Mouse (Mus musculus) spleen, postnatal 4 days (tissue): Measurements from ENCODE around the gene Mipep.
A peak's percentile ranks its signal among the peaks of the same experiment; 100 is the strongest.

Experiments
- DNase-seq, 2 experiments: peaks; one replicate each; pipeline ENCODE4 v3.0.0; 2022; ENCODE audit warnings: low spot score in 2 of 2

Gene Mipep

GRCm38 (mm10) chr14:60757265-60757664, 27.1 kb upstream of the Mipep start:
- no peak for DNase-seq

GRCm38 (mm10) chr14:60757722-60758121, 26.7 kb upstream of the Mipep start:
- no peak for DNase-seq

- DNase-seq = no peak
These were observed 25.3 kb upstream of the Mipep start for GRCm38 (mm10) chr14:60759097-60759496.

GRCm38 (mm10) chr14:60761801-60762200, 22.6 kb upstream of the Mipep start:
- DNase-seq = no peak

GRCm38 (mm10) chr14:60762754-60763153, 21.6 kb upstream of the Mipep start:
- DNase-seq = peak in 1 of 2 experiments; percentile 52

- DNase-seq = no peak
These were observed 20.6 kb upstream of the Mipep start for GRCm38 (mm10) chr14:60763746-60764145.

- DNase-seq = no peak
These were observed 19.8 kb upstream of the Mipep start for GRCm38 (mm10) chr14:60764526-60764925.

DNA sequence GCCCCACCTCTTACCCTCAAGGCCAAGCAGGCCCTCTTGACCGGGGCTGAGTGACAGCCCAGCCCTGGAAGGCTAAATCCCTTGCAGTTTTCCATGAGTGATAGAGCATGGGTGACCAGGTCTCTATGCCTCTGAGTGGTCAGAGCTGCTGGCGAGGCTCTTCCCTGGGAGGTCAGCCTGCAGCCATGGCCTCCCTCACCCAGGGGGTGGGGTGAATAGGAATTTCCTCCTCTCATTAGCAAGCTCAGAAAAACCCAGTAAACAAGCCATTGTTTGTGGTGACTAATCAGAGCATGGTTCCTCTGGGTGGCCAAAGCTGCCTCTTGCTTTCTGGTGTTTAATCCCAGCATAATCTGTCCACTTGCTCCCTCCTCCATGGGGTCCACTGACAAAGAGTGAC, 19.3 kb upstream of the Mipep start:
- DNase-seq = no peak

DNA sequence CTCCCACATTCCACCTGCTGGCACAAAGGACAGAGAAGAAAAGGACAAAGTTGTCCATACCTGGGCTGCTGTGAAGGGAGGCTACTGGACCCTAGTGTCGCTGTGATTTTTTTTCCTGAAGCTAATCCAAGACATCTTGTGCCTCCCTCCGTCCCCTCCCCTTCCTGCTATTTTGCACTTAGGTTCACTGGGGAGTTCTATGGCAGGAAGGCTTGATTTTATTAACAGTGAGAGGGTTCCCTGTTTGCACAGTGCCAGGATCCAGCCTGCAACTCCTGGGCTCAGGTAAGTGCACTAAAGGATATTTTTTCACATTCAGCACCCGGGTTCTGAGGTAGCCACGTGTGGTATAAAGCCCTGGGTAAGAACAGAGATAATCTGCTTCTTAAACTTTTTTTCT, 16.5 kb upstream of the Mipep start, which contains the start of gene C1qtnf9:
TSS of gene C1qtnf9 (plus strand) at position 251 of the 400 bp plus-strand sequence.
- no peak for DNase-seq

DNA sequence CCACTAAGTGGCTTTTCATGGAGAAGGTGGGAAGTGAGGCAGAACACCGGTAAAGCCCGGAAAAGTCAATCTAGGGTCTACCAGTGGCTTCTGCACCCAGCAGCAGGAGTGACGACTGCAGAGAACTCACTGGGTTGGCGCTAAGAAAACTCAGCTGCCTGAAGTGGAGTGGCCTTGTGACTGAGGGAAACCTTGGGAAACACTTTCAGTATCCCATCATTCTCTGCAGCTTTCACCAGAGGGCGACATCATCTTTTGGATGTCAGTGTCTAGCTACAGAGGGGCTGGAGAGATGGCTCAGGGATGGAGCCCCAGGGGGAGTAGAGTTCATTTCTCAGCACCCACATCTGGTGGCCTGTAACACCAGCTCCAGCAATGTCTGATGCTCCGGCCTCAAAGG, 15.0 kb upstream of the Mipep start:
- DNase-seq = no peak

DNA sequence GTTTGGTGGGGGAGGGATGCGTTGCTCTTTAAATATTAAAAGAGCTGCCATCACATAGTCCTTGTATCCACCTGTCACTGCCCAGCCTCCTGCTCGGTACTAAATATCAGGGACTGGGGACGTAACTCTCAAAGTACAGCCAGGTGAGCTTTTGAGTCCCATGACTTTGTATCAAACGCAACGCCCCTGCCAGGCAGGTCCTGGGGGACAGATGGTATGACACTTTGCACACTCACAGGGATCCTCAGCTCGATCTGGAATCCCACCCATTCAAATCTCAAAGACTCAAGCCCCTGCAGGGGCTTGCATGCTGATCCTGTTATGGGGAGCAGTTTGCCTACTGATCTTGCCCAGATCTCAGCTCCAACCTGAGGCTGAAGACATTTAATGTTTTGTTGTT, 13.8 kb upstream of the Mipep start:
- peak in 1 of 2 experiments; percentile 54 for DNase-seq

- DNase-seq = peak; percentile 70 to 88
These were observed 13.3 kb upstream of the Mipep start for GRCm38 (mm10) chr14:60771057-60771456.

DNA sequence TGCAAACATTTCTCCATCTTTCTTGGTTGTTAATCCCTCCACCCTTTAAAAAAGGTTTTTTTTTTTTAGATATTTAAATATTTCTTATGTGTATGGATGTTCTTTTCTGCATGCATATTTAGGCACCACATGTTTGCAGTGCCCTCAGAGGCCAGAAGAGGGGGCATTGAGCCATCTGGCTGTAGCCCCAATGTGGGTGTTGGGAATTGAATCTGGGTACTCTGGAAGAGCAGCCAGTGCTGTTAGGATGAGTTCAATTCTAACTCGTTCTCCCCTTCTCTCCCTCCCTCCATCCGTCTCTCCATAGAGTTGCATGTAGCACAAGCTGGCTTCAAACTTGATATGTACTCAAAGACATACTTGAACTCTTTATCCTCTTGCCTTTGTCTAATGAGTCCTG, 10.9 kb upstream of the Mipep start:
- peak in 1 of 2 experiments; percentile 61 for DNase-seq

- no peak for DNase-seq
These were observed 7.9 kb upstream of the Mipep start for GRCm38 (mm10) chr14:60776521-60776920.

DNA sequence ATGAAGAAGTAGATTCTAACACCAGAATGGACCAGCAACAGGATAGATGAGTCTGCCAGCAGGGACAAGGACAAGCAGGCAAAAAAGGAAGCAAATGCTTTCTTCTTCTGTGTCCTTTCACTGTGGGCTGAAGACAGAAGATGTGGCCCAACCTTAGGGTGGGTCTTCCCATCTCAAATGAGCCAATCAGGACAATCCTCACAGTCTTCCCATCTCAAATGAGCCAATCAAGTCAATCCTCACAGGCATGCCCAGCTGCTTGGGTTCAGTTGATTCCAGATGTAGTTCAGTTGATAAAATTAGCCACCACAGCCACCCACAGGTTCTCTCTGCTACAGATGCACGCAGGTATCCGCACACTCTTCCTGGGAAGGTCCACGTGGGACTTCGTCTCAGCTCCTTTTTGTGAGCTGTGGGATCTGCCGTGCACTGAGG, 6.9 kb upstream of the Mipep start:
- DNase-seq = no peak

GRCm38 (mm10) chr14:60779198-60779597, 5.2 kb upstream of the Mipep start:
- peak in 1 of 2 experiments; percentile 58 for DNase-seq

GRCm38 (mm10) chr14:60782121-60782656, 2.2 kb upstream of the Mipep start:
- peak in 1 of 2 experiments; percentile 55 for DNase-seq

GRCm38 (mm10) chr14:60783196-60783595, 1.2 kb upstream of the Mipep start:
- DNase-seq = peak in 1 of 2 experiments; percentile 57

DNA sequence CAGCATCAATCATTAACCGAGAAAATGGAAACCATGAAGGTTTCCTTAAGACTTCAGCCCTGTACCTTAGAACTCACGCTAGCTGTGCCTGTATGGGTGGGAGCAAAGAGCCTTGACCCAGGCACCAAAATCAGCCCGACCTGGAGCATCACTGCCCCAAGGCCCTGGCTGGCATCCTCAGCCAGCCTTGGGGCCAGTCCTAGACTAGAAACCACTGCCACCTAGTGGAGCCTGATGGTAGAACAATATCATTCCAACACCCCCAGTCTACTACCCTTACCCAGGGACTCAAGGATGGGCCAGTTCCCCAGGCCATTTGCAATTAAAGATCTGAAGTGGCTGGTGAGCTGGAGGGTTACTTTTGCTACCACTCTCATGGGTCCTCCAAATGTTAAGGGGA, 5.7 kb downstream of the Mipep start:
- DNase-seq = peak; percentile 59 to 85

GRCm38 (mm10) chr14:60796600-60797322, 12.4 kb downstream of the Mipep start:
- DNase-seq = no peak

DNA sequence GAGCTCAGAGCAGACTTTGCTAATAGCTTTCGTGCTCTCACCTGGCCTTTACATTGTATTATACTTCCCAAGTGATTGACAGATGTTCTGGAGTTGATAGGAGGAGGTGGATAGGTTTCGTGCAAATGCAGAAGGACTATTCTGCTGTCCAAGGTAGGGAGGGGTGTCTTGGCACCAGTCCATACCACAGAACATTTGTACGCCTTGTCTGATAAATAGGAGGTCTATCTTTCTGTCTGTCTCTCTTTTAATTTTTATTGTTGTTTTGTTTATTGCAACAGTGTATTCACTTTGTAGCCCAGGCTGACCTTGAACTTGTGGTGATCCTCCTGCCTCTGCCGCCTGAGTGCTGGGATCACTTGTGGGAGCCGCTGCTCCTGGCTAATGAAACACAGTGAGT, 13.2 kb downstream of the Mipep start:
- DNase-seq = no peak

GRCm38 (mm10) chr14:60798721-60799120, 14.3 kb downstream of the Mipep start:
- DNase-seq = no peak
